ENCODE assay signal across 11 mouse cellular contexts in genomic region chr8:26595431-26596018, GRCm38 (mm10).
DNase-seq lines count a peak whose midpoint lies in the region; ATAC-seq lines count a peak whose summit lies in the region.
"Had no signal": no experiment of that assay in that cellular context is flagged by ENCODE, and none has a peak within 500 bp of the region (broad histone marks: within the 10 kb centered on the region; RNA-seq: fewer than 3 reads in every experiment).

No protein-coding gene starts in this region.

- no peaks in the 10 kb centered on the region for H3K9me3 ChIP-seq in limb, embryonic 15.5 days
- H3K9me3 ChIP-seq: lung, embryonic 15.5 days had no signal

- 0 out of 2 replicates have a peak, but pooled peaks have one; percentile 48 for ATAC-seq in limb, embryonic 15.5 days (ENCODE audit: insufficient number of reproducible peaks, low FRiP score, low TSS enrichment, low read depth)
- no peak for ATAC-seq in cerebellum, adult (ENCODE audit: insufficient number of reproducible peaks, low FRiP score, low TSS enrichment)

- no peaks in the 10 kb centered on the region for H3K36me3 ChIP-seq in limb, embryonic 15.5 days
- H3K36me3 ChIP-seq: lung, embryonic 15.5 days had no signal

- 25% methylated on average over 13 of the region's 13 CpGs for WGBS in limb, embryonic 15.5 days

- H3K9ac ChIP-seq in limb, embryonic 15.5 days: no peak overlapping the region
- H3K9ac ChIP-seq: lung, embryonic 15.5 days had no signal

- no peak overlapping the region for H3K4me3 ChIP-seq in limb, embryonic 15.5 days
- H3K4me3 ChIP-seq: left cerebral cortex, adult 2 months; lung, embryonic 15.5 days had no signal

- intact Hi-C loops in heart, postnatal 10 days (cut with DNase I): no loop called here

- H3K27me3 ChIP-seq in limb, embryonic 15.5 days: peaks cover 34% of the 10 kb centered on the region
- H3K27me3 ChIP-seq: lung, embryonic 15.5 days had no signal

- peak overlapping the region; percentile 32 for H3K4me2 ChIP-seq in limb, embryonic 15.5 days
- H3K4me2 ChIP-seq: lung, embryonic 15.5 days had no signal

- H3K27ac ChIP-seq in limb, embryonic 15.5 days: no peak overlapping the region
- H3K27ac ChIP-seq: left cerebral cortex, adult 2 months; lung, embryonic 15.5 days had no signal

- DNase-seq in heart, adult 11 months: peak; percentile 72
- no peak for DNase-seq in heart, postnatal 10 days
- peak; percentile 23 for DNase-seq in brain, adult 2 months (ENCODE audit: low read depth, low spot score)
- DNase-seq in embryo, embryonic 11 days: peak; percentile 42
- DNase-seq in ovary, postnatal 10 days (ENCODE audit: low spot score): no peak
- no peak for DNase-seq in lung, adult 18-20 months
- DNase-seq: thymus, adult 18-20 months had no signal

- peaks cover 29% of the 10 kb centered on the region for H3K4me1 ChIP-seq in limb, embryonic 15.5 days
- H3K4me1 ChIP-seq: lung, embryonic 15.5 days had no signal

Comparison
In these comparisons a context has a peak if more than half of its experiments do, and no peak if none do; other contexts are left out.
1. DNase-seq: peak in heart, adult 11 months (single experiment), brain, adult 2 months (single experiment) and embryo, embryonic 11 days (single experiment); none in heart, postnatal 10 days (0 of 2), ovary, postnatal 10 days (single experiment) and lung, adult 18-20 months (0 of 2).